Mouse (Mus musculus) bone marrow macrophage, adult 2 months (primary cell): ENCODE data around the gene Plekhm3. TPM values are rescaled to one million over a fixed set of nuclear protein-coding genes. Genes with fewer than 3 reads are reported as not detected.

Experiments
- H3K27ac ChIP-seq: 2 replicates; pipeline ENCODE4 v1.5.1; 2012; ENCODE audit warnings: low read depth, low read length; ENCODE audit not compliant: insufficient read depth
- H3K4me1 ChIP-seq: 2 replicates; pipeline ENCODE4 v1.6.1; 2012; ENCODE audit warnings: low read length; ENCODE audit not compliant: control insufficient read depth, insufficient read depth
- H3K4me3 ChIP-seq: 2 replicates; pipeline ENCODE4 v1.5.1; 2012; ENCODE audit warnings: mild to moderate bottlenecking, low read length, moderate library complexity; ENCODE audit not compliant: insufficient read depth
- CTCF ChIP-seq: IDR thresholded peaks from 2 replicates; pipeline ENCODE4 v1.5.1; 2012; ENCODE audit warnings: low read depth, mild to moderate bottlenecking, low read length, moderate library complexity
- POLR2A ChIP-seq: IDR thresholded peaks from 2 replicates; pipeline ENCODE4 v1.6.1; 2012; ENCODE audit warnings: mild to moderate bottlenecking, low read depth, low read length, borderline replicate concordance
- polyA plus RNA-seq: library from polyadenylated mRNA; stranded (reverse); fragments of >200 nt; gene quantifications from 2 replicates; pipeline ENCODE4 v1.2.4, GENCODE M21; 2012; ENCODE audit not compliant: missing spikeins, insufficient read depth, insufficient read length

The Plekhm3 gene
- polyA plus RNA-seq, 1 experiment: 24.9 TPM

GRCm38 (mm10) chr1:64847565-64847964 lies 109.1 kb downstream of the Plekhm3 start:
- no peak for TF ChIP-seq CTCF
- no peak for TF ChIP-seq POLR2A
- Histone ChIP-seq H3K4me1 (peaks cover 17% of the 10 kb centered on the region), H3K27ac (no peak overlapping the region), H3K4me3 (no peak overlapping the region)

- TF ChIP-seq POLR2A (no peak), CTCF (no peak)
- Histone ChIP-seq H3K27ac (no peak overlapping the region), H3K4me1 (peaks cover 19% of the 10 kb centered on the region), H3K4me3 (no peak overlapping the region)
These were observed 111.6 kb downstream of the Plekhm3 start for GRCm38 (mm10) chr1:64844978-64845377.

- Histone ChIP-seq H3K27ac (no peak overlapping the region), H3K4me3 (no peak overlapping the region), H3K4me1 (peaks cover 19% of the 10 kb centered on the region)
- TF ChIP-seq POLR2A (no peak), CTCF (no peak)
These were observed 112.6 kb downstream of the Plekhm3 start for GRCm38 (mm10) chr1:64843900-64844616.

GRCm38 (mm10) chr1:64840930-64841329 lies 115.7 kb downstream of the Plekhm3 start:
- H3K4me3 ChIP-seq: no peak overlapping the region
- no peak overlapping the region for H3K27ac ChIP-seq
- TF ChIP-seq CTCF (no peak), POLR2A (no peak)

DNA sequence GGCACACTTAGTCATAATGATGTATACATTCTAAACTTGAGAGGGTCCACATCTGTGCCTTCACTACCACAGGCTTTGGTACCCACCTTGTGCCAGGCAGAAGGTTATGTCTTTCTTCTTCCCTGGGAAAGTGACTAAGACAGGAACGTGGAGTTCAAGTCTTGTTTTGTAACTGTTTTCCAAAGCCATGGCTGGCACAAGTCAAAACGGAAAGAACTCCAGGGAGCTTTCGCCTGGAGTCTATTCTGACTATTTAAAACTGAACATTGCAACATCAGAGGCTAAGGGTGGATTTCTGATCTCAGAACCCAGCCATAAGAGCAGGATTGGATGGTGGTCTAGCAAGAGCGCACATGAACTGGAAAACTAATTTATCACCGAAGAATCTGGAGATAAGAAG lies 120.0 kb downstream of the Plekhm3 start:
- H3K4me3 ChIP-seq: no peak overlapping the region
- 0 out of 2 replicates have a peak, but pooled peaks cover 3% of the 10 kb centered on the region for H3K4me1 ChIP-seq
- TF ChIP-seq CTCF (no peak), POLR2A (no peak)
- no peak overlapping the region for H3K27ac ChIP-seq

More at GRCm38 (mm10) chr1:64840930-64841329, 115.7 kb downstream of the Plekhm3 start:
- peaks cover 19% of the 10 kb centered on the region for H3K4me1 ChIP-seq

DNA sequence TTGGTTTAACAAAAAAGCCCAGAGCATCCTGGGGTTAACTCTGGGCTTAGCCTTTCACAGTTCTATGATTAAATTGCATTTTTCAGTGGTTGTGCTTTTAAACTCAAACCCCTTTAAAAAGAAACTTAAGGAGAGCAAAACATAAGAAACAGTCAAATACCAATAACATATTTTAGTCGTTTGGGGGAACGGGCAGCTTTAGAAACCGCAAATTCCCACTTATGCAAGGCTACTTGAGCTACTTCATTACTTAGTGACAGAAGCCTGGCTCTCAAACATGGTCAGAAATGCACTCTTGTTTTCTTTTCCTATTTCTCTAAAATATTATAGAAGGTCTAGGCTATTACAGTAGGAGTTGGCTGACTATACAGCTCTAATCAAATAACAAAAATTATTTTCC lies 120.5 kb downstream of the Plekhm3 start:
- TF ChIP-seq CTCF (no peak), POLR2A (no peak)
- H3K4me1 ChIP-seq: 0 out of 2 replicates have a peak, but pooled peaks cover 3% of the 10 kb centered on the region
- no peak overlapping the region for H3K27ac ChIP-seq
- H3K4me3 ChIP-seq: no peak overlapping the region

- Histone ChIP-seq H3K4me1 (peaks cover 11% of the 10 kb centered on the region), H3K27ac (no peak overlapping the region), H3K4me3 (no peak overlapping the region)
- TF ChIP-seq CTCF: no peak
- TF ChIP-seq POLR2A: no peak
These were observed 125.1 kb downstream of the Plekhm3 start for GRCm38 (mm10) chr1:64831552-64831951.

- TF ChIP-seq POLR2A: no peak
- TF ChIP-seq CTCF: no peak
- H3K4me1 ChIP-seq: peaks cover 16% of the 10 kb centered on the region
- H3K4me3 ChIP-seq: no peak overlapping the region
- no peak overlapping the region for H3K27ac ChIP-seq
These were observed 129.2 kb downstream of the Plekhm3 start for GRCm38 (mm10) chr1:64827434-64827833.

- TF ChIP-seq POLR2A: no peak
- no peak for TF ChIP-seq CTCF
- H3K4me3 ChIP-seq: no peak overlapping the region
- H3K4me1 ChIP-seq: peaks cover 16% of the 10 kb centered on the region
- H3K27ac ChIP-seq: no peak overlapping the region
These were observed 130.1 kb downstream of the Plekhm3 start for GRCm38 (mm10) chr1:64826348-64827103.

- no peak overlapping the region for H3K4me3 ChIP-seq
These were observed 133.1 kb downstream of the Plekhm3 start for GRCm38 (mm10) chr1:64823564-64823963.

GRCm38 (mm10) chr1:64817709-64818108 lies 138.9 kb downstream of the Plekhm3 start:
- H3K4me3 ChIP-seq: no peak overlapping the region
- no peak for TF ChIP-seq POLR2A
- no peak for TF ChIP-seq CTCF
- H3K4me1 ChIP-seq: peaks cover 15% of the 10 kb centered on the region
- no peak overlapping the region for H3K27ac ChIP-seq

More at GRCm38 (mm10) chr1:64823564-64823963, 133.1 kb downstream of the Plekhm3 start:
- no peak for TF ChIP-seq POLR2A
- no peak for TF ChIP-seq CTCF
- peaks cover 16% of the 10 kb centered on the region for H3K4me1 ChIP-seq
- no peak overlapping the region for H3K27ac ChIP-seq
